Mouse (Mus musculus) MEL-GATA-1-ER (cell line): ENCODE data around the gene Pla2r1.

Experiments used
- DNase-seq: peaks from one replicate; pipeline ENCODE4 v3.0.0-alpha.2; 2012; ENCODE audit warnings: low read depth; ENCODE audit errors: extremely low read depth

Gene Pla2r1

GRCm38 (mm10) chr2:60503991-60504390 is 49.1 kb downstream of the Pla2r1 start:
- DNase-seq, result no peak

GRCm38 (mm10) chr2:60500583-60501116 is 52.5 kb downstream of the Pla2r1 start:
- no peak for DNase-seq

DNA sequence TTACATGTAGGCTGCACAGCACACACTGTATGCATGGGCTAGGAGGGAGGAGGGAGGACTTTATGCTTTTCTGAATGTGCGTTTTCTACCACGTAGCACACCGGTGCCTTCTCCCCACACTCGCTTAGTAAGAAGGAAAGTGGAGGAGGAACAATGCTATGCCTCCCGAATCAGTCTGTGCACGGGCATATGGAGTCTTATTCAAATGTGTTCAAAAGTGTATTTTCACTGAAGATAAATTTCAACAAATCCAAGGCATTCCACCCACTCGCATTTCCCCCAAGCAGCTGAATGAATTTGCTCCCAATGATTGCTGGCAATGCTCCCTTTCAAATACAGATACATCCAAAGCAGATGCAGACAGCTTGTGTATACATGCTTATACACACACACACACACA is 73.2 kb downstream of the Pla2r1 start:
- no peak for DNase-seq

DNA sequence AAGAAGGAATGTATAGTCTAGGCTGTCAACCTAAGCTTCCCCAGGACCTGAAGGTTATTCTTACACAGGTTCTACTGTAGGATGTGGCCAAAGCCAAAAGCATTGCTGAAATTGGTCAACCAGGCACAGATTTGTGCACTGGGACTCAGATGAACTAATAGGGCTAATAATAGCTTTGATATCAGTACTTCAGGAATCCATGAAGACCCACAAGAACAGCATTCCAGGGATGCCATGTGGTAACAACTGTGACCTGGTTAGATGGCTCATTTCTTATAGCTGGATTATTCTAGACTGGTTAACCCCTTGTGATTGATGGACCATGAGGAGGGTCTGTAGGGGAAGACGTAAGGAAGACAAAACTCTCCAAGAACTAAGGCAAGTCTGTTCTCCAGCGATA is 74.3 kb downstream of the Pla2r1 start:
- DNase-seq, result no peak

- no peak for DNase-seq
Measured at GRCm38 (mm10) chr2:60468901-60469770, 84.0 kb downstream of the Pla2r1 start.

- no peak for DNase-seq
Measured at GRCm38 (mm10) chr2:60452376-60452775, 100.7 kb downstream of the Pla2r1 start.

DNA sequence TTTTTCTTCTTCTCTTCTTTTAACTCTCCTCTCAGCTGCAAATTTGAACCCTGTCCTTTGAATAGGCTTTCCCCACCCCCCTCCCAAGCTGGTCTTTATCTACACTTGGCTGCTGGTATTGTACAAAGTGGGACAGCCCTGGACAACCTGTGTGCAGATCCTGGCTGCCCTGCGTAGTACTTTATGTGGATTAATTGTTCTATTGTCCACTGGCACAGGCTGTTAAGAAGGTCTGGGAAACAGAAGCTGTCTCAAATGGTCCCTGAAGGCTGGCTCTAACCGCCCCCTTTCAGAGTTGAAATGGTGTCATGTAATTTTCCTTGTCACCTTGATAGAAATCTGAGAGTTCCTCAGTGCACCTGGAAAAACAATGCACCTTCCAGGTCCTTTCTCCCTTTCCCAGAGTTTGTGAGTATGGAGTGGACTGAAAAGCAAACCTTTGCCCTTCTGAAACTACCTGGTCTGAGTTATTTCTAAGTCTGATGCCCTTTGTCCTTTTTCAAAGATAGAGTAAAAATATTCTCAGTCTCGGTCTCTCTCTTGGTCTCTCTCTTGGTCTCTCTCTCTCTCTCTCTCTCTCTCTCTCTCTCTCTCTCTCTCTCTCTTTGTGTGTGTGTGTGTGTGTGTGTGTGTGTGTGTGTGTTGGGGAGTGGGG is 101.9 kb downstream of the Pla2r1 start:
- no peak for DNase-seq

DNA sequence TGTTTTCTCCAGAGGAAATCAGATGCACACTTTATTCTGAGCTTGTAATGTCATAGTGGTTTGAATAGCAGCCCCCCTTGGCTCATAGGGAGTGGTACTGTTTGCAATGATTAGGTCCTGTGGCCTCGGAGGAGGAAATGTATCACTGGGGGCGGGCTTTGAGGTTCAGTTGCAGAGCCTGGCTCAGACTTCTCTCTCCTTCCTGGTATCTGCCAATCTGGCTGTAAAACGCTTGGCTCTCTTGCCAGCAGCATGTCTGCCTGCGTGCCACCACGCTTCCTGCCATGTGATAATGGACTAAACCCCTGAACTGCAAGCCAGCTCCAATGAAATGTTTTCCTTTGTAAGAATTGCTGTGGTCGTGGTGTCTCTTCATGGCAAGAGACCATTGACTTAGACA is 103.4 kb downstream of the Pla2r1 start:
- peak; percentile 5 for DNase-seq

DNA sequence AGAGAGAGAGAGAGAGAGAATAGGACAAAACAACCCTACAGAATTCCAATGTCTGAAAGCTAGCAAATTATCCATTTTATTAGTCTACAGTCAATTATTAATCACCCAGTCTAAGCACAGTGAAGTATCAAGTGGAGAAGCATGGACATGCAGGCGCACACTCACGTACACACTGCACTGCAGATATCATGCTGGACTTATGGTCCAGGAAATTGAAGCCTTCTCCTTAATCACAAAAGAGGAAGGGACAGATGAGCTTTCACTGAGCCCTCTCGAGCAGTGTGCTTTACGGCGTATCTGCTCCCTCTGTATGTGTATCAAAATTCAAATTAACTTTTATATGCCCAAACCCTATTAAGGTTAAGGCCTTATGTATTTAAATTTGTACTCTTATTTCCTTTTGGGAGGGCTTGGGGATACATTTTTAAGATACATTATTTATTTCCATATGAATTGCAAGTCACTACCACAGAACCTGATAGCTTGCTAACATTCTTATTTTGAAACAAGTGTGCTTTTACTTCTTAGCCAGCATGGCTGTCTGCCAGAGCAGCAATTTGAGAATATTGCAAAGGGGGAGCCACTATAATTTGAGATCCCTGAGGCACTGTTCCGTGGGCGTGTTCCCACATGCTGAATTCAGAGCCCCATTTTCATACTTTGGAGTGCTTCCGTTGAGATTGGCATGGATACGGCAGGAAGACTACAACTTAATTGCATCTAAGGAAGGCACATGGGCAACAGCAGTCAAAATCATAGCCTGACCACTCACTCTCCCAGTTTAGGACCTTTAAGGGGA is 108.2 kb downstream of the Pla2r1 start:
- DNase-seq, result no peak

GRCm38 (mm10) chr2:60443279-60443678 is 109.8 kb downstream of the Pla2r1 start:
- no peak for DNase-seq

GRCm38 (mm10) chr2:60441875-60442274 is 111.2 kb downstream of the Pla2r1 start:
- DNase-seq, result no peak

GRCm38 (mm10) chr2:60436802-60437201 is 116.3 kb downstream of the Pla2r1 start:
- DNase-seq, result no peak

DNA sequence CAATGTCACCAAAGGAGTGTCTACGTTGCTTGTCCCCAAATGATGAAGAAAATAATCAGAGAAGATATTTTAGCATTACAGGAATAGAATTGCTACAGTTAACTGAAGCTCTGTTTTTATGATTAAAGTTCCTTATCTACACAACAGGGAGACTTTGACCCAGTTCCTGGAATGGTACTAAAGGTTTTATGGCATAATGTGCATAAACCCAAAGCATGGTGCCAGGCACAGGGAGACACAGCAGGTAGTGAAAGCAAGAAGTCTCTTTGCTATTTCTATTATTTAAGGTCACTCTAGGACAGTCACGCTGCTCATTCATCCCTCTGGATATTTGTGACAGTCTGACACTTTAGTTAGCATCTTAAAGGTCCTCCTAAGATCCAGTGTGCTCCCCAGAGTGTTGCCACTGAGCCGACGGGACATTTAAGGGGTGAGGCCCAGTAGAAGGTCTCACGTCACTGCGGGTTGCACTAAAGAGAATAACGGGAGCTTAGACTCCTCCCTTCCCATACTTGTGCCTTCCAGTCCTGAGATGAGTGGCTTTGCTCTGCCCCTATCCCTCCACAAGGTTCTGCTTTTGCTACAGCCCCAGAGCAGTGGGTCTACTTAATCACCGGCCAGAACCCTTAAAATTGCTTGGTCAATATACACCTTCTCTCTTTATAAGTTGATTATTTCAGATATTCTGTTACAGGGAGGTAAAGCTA is 122.6 kb downstream of the Pla2r1 start:
- DNase-seq, result no peak

DNA sequence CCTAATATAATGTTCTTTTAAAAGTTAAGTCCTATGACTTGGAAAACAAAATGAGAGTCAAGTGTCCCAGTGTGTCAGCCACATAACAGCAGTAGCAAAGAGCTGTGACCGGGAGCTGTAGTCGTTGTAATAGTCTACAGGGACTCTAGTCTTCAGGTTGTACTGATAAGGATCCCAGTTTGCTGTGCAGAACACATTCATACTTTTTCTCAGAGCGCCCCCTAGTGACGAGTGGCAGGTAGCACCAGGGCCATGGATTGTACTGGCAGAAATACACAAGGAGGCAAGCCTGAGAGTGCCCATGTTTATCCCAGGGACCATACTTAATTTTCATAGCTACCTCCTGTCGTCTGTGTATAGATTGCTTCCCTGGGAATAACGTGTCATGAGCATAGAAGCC is 135.0 kb downstream of the Pla2r1 start:
- peak; percentile 62 for DNase-seq

DNA sequence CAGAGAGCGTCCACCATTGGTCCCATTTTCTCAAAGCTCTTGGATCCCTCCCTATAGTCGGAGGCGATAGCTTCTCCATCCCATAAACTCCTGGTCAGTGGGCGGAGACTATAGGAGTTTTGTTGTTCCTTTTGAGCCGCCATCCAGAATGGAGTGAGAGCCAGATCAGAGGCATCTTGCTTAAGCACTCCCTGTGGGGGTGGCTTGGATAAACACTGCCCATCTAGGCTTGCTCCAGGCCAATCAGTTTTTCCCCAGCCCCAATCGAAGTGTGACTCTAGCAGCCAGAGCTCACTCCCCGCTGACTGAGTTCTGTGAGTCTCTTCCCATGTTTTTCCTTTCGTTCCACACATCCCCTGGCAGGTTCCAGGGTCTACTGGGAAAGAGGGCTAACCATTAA is 138.8 kb downstream of the Pla2r1 start:
- DNase-seq, result no peak

DNA sequence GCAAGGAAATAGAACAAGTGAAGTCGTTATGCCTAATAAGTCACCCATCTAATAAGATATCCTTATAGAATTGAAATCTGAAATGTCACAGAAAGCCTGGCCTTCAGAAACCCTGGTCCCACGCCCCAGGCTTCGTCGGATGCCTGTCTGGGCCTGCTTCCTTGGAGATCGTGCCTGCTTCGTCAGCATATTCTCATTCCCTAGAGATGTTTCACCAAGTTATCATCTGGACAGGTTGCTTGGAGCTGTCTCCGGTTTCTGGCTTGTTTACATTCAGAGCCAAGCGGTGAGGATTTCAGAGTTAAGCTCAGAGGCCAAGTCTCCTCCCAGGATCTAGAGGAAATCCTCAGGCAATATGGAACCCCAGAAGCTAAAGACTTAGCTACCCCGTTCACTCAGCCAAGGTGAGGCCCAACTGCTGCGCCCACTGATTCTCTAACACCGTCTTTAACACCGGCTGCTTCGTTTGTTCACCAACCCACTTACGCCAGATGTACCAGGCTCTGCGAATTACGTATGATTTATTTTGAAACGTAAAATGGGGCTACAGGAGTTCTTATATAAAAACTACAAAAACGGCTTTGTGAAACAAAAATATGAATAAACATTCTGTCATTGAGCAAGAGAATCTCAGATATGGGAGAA is 140.0 kb downstream of the Pla2r1 start:
- no peak for DNase-seq

DNA sequence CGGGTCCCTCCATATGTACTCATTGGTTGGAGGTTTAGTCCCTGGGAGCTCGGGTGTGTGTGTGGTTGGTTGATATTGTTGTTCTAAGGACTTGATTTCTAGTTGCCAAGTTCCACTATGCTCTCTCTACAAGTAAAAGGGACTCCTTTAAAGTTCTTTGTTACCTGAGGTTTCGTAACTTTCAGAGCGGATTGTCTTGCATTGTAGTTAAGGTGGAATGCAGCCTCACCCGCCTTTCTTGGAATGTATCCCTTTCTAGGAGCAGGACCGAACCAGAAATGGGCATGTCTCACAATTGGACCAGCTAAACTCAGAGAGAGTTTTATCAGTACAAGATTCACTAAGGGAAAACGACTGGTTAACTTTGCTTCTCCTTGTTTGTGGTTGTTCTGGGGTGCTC is 141.9 kb downstream of the Pla2r1 start:
- no peak for DNase-seq

- no peak for DNase-seq
Measured at GRCm38 (mm10) chr2:60409989-60410763, 142.9 kb downstream of the Pla2r1 start.

DNA sequence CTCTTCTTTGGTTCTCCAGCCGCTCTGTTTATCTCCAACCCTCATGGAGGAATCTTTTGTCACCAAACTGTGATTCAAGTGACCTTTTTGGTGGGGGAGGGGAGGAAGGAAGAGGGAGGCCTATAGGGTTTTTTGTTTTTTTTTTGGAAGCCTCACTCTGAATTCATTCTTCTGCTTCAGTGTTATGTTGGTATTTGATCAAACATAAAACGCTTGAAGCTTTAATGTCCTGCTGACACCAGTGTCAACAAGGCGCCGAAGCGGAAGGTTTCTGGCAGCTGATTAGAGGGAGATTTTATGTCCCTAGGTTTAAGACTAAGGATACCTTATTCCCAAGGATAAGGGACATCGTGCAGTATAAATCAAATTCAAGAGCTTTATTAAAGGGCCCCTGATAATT is 143.9 kb downstream of the Pla2r1 start:
- no peak for DNase-seq

DNA sequence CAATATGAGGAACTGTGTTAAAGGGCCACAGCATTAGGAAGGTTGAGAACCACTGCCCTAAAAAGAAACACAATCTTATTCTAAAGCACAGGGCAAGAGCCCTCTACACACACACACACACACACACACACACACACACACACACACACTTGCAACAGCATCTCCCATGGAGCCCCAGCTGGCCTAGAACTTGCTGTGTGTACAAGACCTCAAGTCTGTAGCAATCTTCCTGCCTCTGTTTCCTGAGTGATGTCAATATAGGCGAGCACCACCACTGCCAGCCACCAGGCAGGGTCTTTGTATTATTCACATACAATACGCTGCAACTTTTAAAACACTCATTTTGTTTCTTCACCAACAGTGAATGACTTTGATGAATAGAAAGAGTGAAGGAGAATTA is 145.7 kb downstream of the Pla2r1 start:
- DNase-seq, result no peak
